Mouse (Mus musculus) liver, embryonic 11.5 days (tissue): Measurements from ENCODE around the gene Otol1. TPM values are rescaled to one million over a fixed set of nuclear protein-coding genes. Genes with fewer than 3 reads are reported as not detected.

Experiments used
- ATAC-seq: fragments of 200-750 bp; cut with Nextera tagmentation; replicated peaks from 2 replicates; pipeline ENCODE4 v1.8.0; 2017; ENCODE audit warnings: moderate number of reproducible peaks, mild to moderate bottlenecking, moderate TSS enrichment, moderate library complexity; ENCODE audit not compliant: low FRiP score
- DNase-seq: peaks from one replicate; pipeline ENCODE4 v3.0.0-alpha.2; 2017; ENCODE audit warnings: low spot score
- H3K27ac ChIP-seq: fragments of 300-500 bp; sonication (generic); 2 replicates; pipeline ENCODE4 v1.5.1; 2014; ENCODE audit warnings: mild to moderate bottlenecking, low read depth, low read length, control low read depth
- H3K27me3 ChIP-seq: fragments of 300-500 bp; sonication (generic); replicated peaks from 2 replicates; pipeline ENCODE4 v1.6.1; 2014; ENCODE audit warnings: low read length, mixed read lengths; ENCODE audit not compliant: control insufficient read depth, insufficient read depth
- H3K36me3 ChIP-seq: fragments of 300-500 bp; sonication (generic); 2 replicates; pipeline ENCODE4 v1.6.1; 2014; ENCODE audit warnings: mild to moderate bottlenecking, low read length, moderate library complexity, mixed read lengths; ENCODE audit not compliant: control insufficient read depth, insufficient read depth
- H3K4me1 ChIP-seq: fragments of 300-500 bp; sonication (generic); replicated peaks from 2 replicates; pipeline ENCODE4 v1.6.1; 2014; ENCODE audit warnings: low read length, mixed read lengths; ENCODE audit not compliant: control insufficient read depth, insufficient read depth
- H3K4me2 ChIP-seq: fragments of 300-500 bp; sonication (generic); 2 replicates; pipeline ENCODE4 v1.6.1; 2014; ENCODE audit warnings: mild to moderate bottlenecking, control low read depth, moderate library complexity
- H3K4me3 ChIP-seq: fragments of 300-500 bp; sonication (generic); 2 replicates; pipeline ENCODE4 v1.5.1; 2014; ENCODE audit warnings: low read depth, low read length, control low read depth
- H3K9ac ChIP-seq: fragments of 300-500 bp; sonication (generic); 2 replicates; pipeline ENCODE4 v1.6.1; 2014; ENCODE audit warnings: low read depth, low read length, control low read depth
- H3K9me3 ChIP-seq: fragments of 300-500 bp; sonication (generic); 2 replicates; pipeline ENCODE4 v1.6.1; 2016; ENCODE audit warnings: low read length, inconsistent platforms, mixed read lengths; ENCODE audit not compliant: control insufficient read depth
- WGBS: fragments of 180-500 bp; shearing (Covaris S2); extraction: QIAGEN DNeasy Blood & Tissue Kit; methylation state at CpG from one replicate; pipeline ENCODE4 v1.1.7; 2014; 5-methylcytosine and 5-hydroxymethylcytosine counted together
- polyA plus RNA-seq: library from polyadenylated mRNA; unstranded; fragments of >200 nt; fragmentation: Nextera tagmentation; extraction: Ambion mirVana; gene quantifications from 2 replicates; pipeline ENCODE4 v1.2.1, GENCODE M21; 2014

The Otol1 gene
- not detected in 2 replicates for polyA plus RNA-seq

DNA sequence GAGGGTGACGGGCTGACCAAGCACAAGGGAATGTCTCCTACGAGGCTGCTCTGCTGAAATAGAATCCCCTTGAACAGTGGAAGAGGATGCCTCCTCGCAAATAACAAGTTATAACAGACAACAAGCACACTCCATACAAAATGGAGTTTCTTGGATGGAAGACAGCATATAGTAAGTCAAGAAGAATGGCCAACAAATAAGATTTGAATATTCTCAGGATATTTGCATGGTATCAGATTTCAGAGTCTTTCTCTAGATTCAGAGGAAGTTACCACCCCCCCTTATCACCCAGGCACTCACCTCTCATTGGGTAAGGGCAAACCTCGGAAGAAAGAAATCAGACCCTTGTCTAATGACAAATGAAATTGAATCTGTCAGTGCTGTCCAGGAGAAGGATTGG lies at the start of gene Otol1:
Gene Otol1, plus strand, starts transcription at position 301 of the 400 bp plus-strand sequence.
- 72% methylated on average over 4 of the region's 4 CpGs for WGBS
- Histone ChIP-seq H3K9ac (no peak within 1 kb of the TSS), H3K4me3 (no peak within 1 kb of the TSS), H3K4me1 (no peaks in the 10 kb centered on the region), H3K9me3 (no peaks in the 10 kb centered on the region), H3K36me3 (no peaks in the 10 kb centered on the region), H3K4me2 (no peak within 1 kb of the TSS), H3K27me3 (no peaks in the 10 kb centered on the region), H3K27ac (no peak within 1 kb of the TSS)
- DNase-seq, result no peak
- ATAC-seq, result no peak

DNA sequence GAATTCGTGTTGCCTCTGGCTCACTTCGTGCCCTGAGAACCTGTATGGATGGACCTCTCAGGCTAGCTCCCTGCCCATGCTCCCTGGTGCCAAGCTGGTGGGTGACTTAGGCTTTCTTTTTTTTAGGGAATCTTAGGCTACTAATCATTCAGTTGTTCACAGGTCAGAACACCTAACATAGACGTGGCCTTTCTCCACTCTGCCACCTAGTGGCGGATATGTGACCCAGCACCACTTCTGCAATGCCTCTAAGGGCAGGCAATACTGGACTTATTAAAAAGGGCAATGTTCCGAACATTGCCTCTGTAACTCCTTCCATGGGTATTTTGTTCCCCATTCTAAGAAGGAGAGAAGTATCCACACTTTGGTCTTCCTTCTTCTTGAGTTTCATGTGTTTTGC lies 45.2 kb upstream of the Otol1 start:
- ATAC-seq, result no peak

DNA sequence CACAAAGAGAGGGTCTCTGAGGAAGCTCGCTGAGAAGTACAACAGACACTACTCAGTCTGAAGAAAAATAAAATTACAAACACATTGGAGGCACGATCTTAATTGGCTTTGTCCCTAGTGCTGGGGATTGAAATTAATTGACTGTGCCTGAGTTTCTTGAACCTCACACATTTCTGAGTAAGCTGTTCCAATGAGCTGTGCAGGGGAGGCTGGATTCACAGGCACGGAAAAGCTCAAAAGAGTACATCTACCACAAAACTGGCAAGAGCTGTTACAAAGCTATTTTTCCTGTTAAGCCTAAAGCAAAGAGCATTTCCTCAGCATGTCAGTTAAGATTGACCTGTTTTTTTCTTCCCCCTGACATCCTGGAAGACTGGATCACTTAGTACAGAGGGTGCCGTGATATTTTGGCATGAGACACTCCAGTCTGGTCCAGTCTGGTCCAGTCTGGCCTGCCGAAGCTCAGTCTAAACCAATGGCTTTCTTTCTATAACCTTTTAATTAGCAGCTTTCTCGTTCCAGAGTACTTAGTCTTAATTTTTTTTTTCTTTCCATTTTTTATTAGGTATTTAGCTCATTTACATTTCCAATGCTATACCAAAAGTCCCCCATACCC lies 35.8 kb upstream of the Otol1 start:
- no peaks in the 10 kb centered on the region for H3K9me3 ChIP-seq
- H3K4me3 ChIP-seq, result no peak overlapping the region
- no peak for DNase-seq
- H3K4me2 ChIP-seq, result no peak overlapping the region
- no peak overlapping the region for H3K9ac ChIP-seq
- 78% methylated on average over 6 of the region's 6 CpGs for WGBS
- no peaks in the 10 kb centered on the region for H3K4me1 ChIP-seq
- no peak overlapping the region for H3K27ac ChIP-seq
- no peaks in the 10 kb centered on the region for H3K27me3 ChIP-seq
- no peaks in the 10 kb centered on the region for H3K36me3 ChIP-seq
- ATAC-seq, result no peak

More for the DNA sequence above, 45.2 kb upstream of the Otol1 start:
- Histone ChIP-seq H3K9me3 (no peaks in the 10 kb centered on the region), H3K4me1 (no peaks in the 10 kb centered on the region), H3K36me3 (no peaks in the 10 kb centered on the region), H3K9ac (no peak overlapping the region), H3K4me2 (no peak overlapping the region), H3K27me3 (no peaks in the 10 kb centered on the region), H3K4me3 (no peak overlapping the region), H3K27ac (no peak overlapping the region)
- no peak for DNase-seq
- 52% methylated on average over 5 of the region's 5 CpGs for WGBS

DNA sequence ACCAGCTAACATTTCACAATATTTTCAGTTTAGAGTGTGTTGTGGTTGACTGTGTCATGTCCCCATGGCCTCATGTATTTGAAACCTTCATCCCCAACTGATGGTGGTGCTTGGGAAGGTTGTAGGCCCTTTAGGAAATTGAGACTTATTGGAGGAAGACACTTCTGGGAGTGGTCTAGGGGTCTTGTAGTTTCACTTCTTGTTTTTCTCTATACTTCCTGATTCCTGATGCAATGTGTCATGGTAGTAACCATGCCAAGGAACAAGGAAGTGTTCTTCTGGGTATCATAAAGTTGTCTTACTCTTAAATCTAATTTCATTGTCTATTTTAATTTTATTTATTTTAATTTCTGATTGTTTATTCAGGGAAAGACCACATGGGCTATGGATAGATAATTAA lies 29.3 kb upstream of the Otol1 start:
- H3K9ac ChIP-seq, result no peak overlapping the region
- H3K27me3 ChIP-seq, result no peaks in the 10 kb centered on the region
- no peaks in the 10 kb centered on the region for H3K36me3 ChIP-seq
- no peak for ATAC-seq
- H3K4me1 ChIP-seq, result no peaks in the 10 kb centered on the region
- no peak overlapping the region for H3K4me2 ChIP-seq
- no peak overlapping the region for H3K27ac ChIP-seq
- DNase-seq, result no peak
- no peak overlapping the region for H3K4me3 ChIP-seq
- no peaks in the 10 kb centered on the region for H3K9me3 ChIP-seq

DNA sequence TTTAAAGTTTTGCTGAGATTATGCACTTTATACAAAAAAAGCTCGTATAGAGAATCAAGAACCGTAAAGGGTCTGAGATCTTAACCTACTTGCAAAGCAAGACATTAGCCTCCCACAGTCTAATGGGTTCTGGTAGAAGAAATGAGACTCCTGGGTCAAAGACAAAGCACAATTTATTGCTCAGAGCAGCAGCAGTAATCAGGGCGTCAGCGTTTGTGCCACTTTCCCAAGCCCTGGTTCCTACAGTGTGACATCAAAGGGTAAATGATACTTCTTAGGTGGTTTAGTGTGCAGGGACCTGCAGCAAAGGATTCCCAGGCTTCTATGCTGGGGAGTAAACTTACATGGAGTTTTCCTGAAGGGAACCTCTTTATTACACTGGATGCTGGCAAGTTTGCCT lies 13.6 kb upstream of the Otol1 start:
- H3K4me1 ChIP-seq, result no peaks in the 10 kb centered on the region
- ATAC-seq (no peak), DNase-seq (no peak)
- H3K9me3 ChIP-seq, result no peaks in the 10 kb centered on the region
- H3K9ac ChIP-seq, result no peak overlapping the region
- no peaks in the 10 kb centered on the region for H3K36me3 ChIP-seq
- 71% methylated on average over 4 of the region's 4 CpGs for WGBS
- no peak overlapping the region for H3K4me2 ChIP-seq
- no peak overlapping the region for H3K4me3 ChIP-seq
- no peaks in the 10 kb centered on the region for H3K27me3 ChIP-seq
- H3K27ac ChIP-seq, result no peak overlapping the region

DNA sequence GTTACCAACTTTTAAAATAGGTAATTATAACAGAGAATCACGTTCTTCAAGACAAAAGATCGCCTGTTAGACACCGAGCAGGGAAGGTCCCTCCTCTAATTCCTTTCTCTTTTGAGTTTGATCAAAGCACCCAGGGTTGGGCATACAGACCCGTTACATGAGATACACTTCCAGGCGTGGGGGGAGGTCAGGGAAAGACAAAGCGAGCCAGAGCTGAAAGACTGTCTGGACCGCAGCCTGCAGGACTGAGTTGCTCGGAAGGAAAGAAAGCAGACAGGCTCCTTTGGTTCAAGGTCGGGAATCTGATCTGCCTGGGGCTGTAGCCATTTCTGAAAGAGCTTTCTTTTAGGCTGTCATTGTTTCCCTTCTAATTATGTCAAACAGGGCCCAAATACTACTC lies 5.9 kb upstream of the Otol1 start:
- Histone ChIP-seq H3K4me1 (no peaks in the 10 kb centered on the region), H3K9me3 (no peaks in the 10 kb centered on the region), H3K36me3 (no peaks in the 10 kb centered on the region), H3K27me3 (no peaks in the 10 kb centered on the region), H3K27ac (no peak overlapping the region), H3K4me2 (no peak overlapping the region), H3K9ac (no peak overlapping the region), H3K4me3 (no peak overlapping the region)
- no peak for ATAC-seq
- 65% methylated on average over 9 of the region's 9 CpGs for WGBS
- DNase-seq, result no peak

DNA sequence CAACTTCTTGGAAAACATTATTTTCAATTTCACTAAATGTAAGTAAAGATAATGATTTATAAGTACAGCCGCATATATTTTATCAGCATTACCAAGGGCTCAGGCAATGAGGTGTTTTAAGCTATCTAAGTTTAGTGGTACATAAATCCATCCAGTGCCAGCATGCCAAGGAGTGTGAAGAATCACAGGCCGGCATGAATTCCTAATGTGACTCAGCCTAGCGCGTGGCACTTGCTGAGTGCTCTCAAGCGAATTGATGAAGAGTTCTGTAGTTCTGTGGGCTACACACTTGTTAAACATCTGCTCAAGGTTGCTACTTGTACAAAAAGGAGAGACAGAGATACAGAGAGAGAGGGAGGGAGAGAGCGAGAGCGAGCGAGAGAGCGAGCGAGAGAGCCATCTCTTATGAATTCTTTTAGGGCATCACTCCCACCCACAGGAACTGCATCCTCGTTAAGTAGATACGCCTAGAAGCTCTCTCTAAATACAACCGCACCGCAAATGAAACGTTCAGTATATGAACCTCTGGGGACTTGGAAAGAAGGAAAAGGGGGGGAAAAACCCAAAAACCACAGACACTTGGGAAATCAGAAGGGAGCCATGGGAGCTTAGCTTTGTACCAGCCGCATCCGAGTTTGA lies 4.2 kb upstream of the Otol1 start:
- Histone ChIP-seq H3K27me3 (no peaks in the 10 kb centered on the region), H3K9me3 (no peaks in the 10 kb centered on the region), H3K9ac (no peak overlapping the region), H3K4me1 (no peaks in the 10 kb centered on the region), H3K36me3 (no peaks in the 10 kb centered on the region), H3K4me3 (no peak overlapping the region), H3K4me2 (no peak overlapping the region), H3K27ac (no peak overlapping the region)
- no peak for ATAC-seq
- no peak for DNase-seq
- WGBS, result 80% methylated on average over 17 of the region's 17 CpGs

DNA sequence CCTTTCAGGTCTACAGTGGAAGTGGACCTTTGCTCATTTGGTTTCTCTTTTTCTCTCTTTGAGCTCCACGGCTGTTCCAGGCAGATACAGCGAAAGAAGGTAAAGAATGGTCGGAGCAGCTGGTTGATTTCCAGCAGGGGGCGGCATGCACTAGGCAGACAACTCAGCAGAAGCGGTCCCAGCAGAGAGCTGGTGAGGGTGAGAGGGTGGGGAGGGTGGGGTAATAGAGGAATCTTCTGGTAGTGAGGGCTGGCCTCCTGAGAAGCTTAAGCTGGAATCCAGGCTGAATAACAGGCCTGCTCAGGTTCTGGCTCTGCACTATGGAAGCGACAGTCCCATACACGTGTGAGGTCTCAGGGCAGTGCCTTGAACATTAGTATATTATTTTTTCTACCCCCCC lies 3.5 kb upstream of the Otol1 start:
- ATAC-seq (no peak), DNase-seq (no peak)
- WGBS, result 34% methylated on average over 7 of the region's 7 CpGs
- Histone ChIP-seq H3K9me3 (no peaks in the 10 kb centered on the region), H3K4me3 (no peak overlapping the region), H3K9ac (no peak overlapping the region), H3K4me1 (no peaks in the 10 kb centered on the region), H3K27me3 (no peaks in the 10 kb centered on the region), H3K36me3 (no peaks in the 10 kb centered on the region), H3K4me2 (no peak overlapping the region), H3K27ac (no peak overlapping the region)

DNA sequence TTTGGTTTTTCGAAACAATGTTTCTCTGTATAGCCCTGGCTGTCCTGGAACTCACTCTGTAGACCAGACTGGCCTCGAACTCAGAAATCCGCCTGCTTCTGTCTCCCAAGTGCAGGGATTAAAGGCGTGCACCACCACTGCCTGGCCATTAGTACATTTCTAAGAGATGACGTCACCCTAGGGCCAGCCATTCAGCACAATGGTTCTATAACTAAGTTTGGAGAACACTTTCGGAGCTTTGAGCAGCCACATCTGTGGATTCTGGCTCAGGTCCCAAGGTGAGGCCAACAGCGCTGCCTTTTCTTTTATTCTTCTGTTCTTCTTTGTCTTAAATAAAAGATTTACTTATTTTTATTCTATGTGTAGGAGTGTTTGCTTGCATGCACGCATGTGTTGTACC lies 3.0 kb upstream of the Otol1 start:
- H3K36me3 ChIP-seq, result no peaks in the 10 kb centered on the region
- no peak overlapping the region for H3K4me2 ChIP-seq
- H3K9ac ChIP-seq, result no peak overlapping the region
- H3K4me3 ChIP-seq, result no peak overlapping the region
- no peaks in the 10 kb centered on the region for H3K4me1 ChIP-seq
- WGBS, result 76% methylated on average over 8 of the region's 8 CpGs
- H3K9me3 ChIP-seq, result no peaks in the 10 kb centered on the region
- ATAC-seq, result no peak
- H3K27ac ChIP-seq, result no peak overlapping the region
- DNase-seq, result no peak
- H3K27me3 ChIP-seq, result no peaks in the 10 kb centered on the region
